Mouse (Mus musculus) frontal cortex, adult 2 months (tissue): ENCODE measurements around the gene Stard3. TPM values are rescaled to one million over a fixed set of nuclear protein-coding genes. Genes with fewer than 3 reads are reported as not detected.

Experiments
- DNase-seq, 2 experiments: peaks; one replicate each; pipeline ENCODE4 v3.0.0; 2022; ENCODE audit warnings: low spot score in 1 of 2; ENCODE audit errors: extremely low spot score in 1 of 2
- polyA plus RNA-seq: library from polyadenylated mRNA; depleted of rRNA; stranded (reverse); fragments of >200 nt; gene quantifications from 2 replicates; pipeline ENCODE4 v1.2.3, GENCODE M21; 2012

The Stard3 gene
- polyA plus RNA-seq, 1 experiment, result 52.3 TPM

GRCm38 (mm10) chr11:98390141-98390540 is 32.0 kb downstream of the Stard3 start:
- no peak for DNase-seq

- DNase-seq, result no peak
Observed at GRCm38 (mm10) chr11:98392034-98392433, 33.9 kb downstream of the Stard3 start.

- no peak for DNase-seq
Observed at GRCm38 (mm10) chr11:98392645-98393044, 34.5 kb downstream of the Stard3 start.

- no peak for DNase-seq
Observed at GRCm38 (mm10) chr11:98393317-98393716, 35.1 kb downstream of the Stard3 start.

- DNase-seq, result no peak
Observed at GRCm38 (mm10) chr11:98394301-98394700, 36.1 kb downstream of the Stard3 start.

- no peak for DNase-seq
Observed at GRCm38 (mm10) chr11:98395041-98395440, 36.9 kb downstream of the Stard3 start.

GRCm38 (mm10) chr11:98397946-98398345 is 39.8 kb downstream of the Stard3 start:
- no peak for DNase-seq

GRCm38 (mm10) chr11:98400161-98400726 is 42.1 kb downstream of the Stard3 start, which contains the start of gene Pgap3:
Gene Pgap3 (minus strand): TSS chr11:98400490.
- peak; percentile 86 to 89 for DNase-seq

GRCm38 (mm10) chr11:98400816-98401215 is 42.6 kb downstream of the Stard3 start:
- DNase-seq, result no peak

GRCm38 (mm10) chr11:98406621-98407020 is 48.5 kb downstream of the Stard3 start:
- no peak for DNase-seq

GRCm38 (mm10) chr11:98408872-98409271 is 50.7 kb downstream of the Stard3 start:
- DNase-seq, result no peak

GRCm38 (mm10) chr11:98409341-98409822 is 51.2 kb downstream of the Stard3 start:
- no peak for DNase-seq

GRCm38 (mm10) chr11:98412273-98412796 is 54.2 kb downstream of the Stard3 start, which contains the start of gene Erbb2:
Gene Erbb2 (plus strand): TSS chr11:98412470.
- peak in 1 of 2 experiments; percentile 39 for DNase-seq

- no peak for DNase-seq
Observed at GRCm38 (mm10) chr11:98412797-98413301, 54.7 kb downstream of the Stard3 start.

- no peak for DNase-seq
Observed at GRCm38 (mm10) chr11:98413731-98414130, 55.6 kb downstream of the Stard3 start.

- no peak for DNase-seq
Observed at GRCm38 (mm10) chr11:98414162-98414561, 56.0 kb downstream of the Stard3 start.

GRCm38 (mm10) chr11:98417074-98417473 is 58.9 kb downstream of the Stard3 start:
- no peak for DNase-seq

- DNase-seq, result no peak
Observed at GRCm38 (mm10) chr11:98418273-98418672, 60.1 kb downstream of the Stard3 start.

GRCm38 (mm10) chr11:98418939-98419547 is 60.9 kb downstream of the Stard3 start:
- no peak for DNase-seq

- DNase-seq, result no peak
Observed at GRCm38 (mm10) chr11:98426592-98426991, 68.4 kb downstream of the Stard3 start.

- no peak for DNase-seq
Observed at GRCm38 (mm10) chr11:98428436-98428835, 70.3 kb downstream of the Stard3 start.
